Mouse (Mus musculus) layer of hippocampus, adult 18-20 months (tissue): ENCODE measurements around the gene Abca17. TPM values are rescaled to one million over a fixed set of nuclear protein-coding genes. Genes with fewer than 3 reads are reported as not detected.

Experiments used
- DNase-seq, 2 experiments: peaks; one replicate each; pipeline ENCODE4 v3.0.0; 2022; ENCODE audit warnings: low spot score in 2 of 2
- microRNA-seq, 2 experiments: library from miRNA; unstranded; fragments of <30 nt; microRNA quantifications; one replicate each; pipeline ENCODE4 v1.2.0; 2021
- total RNA-seq, 2 experiments: library from RNA; stranded (reverse); gene quantifications; 2 replicates each; pipeline ENCODE4 v1.2.3; 2021

Gene Abca17
- total RNA-seq, 2 experiments from 2014 or later: 0.51 to 0.92 TPM

DNA sequence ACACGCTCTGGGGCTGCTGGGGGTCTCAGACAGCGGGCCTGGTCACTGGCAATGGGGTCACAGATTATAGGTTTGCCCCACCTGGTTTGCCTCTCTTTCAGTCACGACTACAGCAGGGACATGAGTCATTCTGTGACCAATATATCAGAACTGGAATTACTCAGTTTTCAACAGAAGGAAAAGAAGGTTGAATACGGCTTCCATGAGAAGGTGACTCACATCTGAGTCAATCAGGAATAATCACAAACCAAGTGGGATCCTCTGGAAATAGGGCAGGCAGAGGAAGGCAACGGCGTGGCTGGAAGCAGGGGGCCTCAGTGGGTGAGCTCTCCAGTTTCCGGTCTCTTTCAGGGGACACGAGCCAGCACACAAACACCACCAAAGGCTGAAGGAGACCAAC lies 106.8 kb downstream of the Abca17 start:
- DNase-seq: peak in 1 of 2 experiments; percentile 13

- no peak for DNase-seq
Measured at GRCm38 (mm10) chr17:24243311-24243969, 107.4 kb downstream of the Abca17 start.

DNA sequence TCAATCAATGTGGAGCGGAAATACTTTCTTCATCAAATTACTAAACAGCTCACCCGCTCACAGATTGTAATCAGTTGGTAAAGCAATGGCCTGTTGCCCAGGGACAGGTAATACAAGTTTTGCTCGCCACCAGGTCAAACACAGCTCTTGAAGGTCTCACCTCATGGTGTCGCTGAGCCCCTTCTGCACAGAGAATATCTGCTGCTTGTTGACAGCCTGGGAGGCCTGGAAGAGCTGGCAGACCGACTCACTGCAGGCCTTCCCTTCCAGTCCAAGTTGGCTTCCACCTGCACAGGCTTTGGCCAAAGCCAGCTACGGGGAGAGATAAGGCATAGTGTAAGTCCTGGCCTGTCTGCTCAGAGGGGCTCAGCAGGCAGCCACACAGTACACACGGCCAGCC lies 113.9 kb downstream of the Abca17 start:
- DNase-seq: no peak

GRCm38 (mm10) chr17:24236479-24236878 lies 114.4 kb downstream of the Abca17 start:
- DNase-seq: no peak

DNA sequence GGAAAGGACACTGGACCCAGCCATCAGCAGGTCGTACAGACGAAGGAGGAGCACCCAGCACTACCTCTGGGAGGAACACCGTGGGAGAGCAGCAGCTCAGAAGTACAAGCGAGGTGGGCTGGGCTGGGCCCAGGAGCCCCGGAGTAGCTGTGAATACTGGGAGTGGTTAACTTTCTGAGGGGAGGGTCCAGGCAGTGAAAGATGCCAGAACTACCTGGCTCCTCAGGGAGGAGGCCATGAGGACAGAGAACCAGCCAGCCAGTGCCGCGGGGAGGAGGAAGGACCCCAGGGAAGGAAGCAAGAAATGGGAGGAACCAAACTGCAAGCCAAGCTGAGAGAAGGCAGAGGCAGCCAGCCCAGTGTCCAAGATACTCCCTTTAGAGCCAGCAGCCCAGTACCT lies 122.9 kb downstream of the Abca17 start:
- DNase-seq: no peak

GRCm38 (mm10) chr17:24226721-24227120 lies 124.1 kb downstream of the Abca17 start:
- no peak for DNase-seq

GRCm38 (mm10) chr17:24225851-24226250 lies 125.0 kb downstream of the Abca17 start:
- no peak for DNase-seq

- DNase-seq: no peak
Measured at GRCm38 (mm10) chr17:24224741-24225140, 126.1 kb downstream of the Abca17 start.

GRCm38 (mm10) chr17:24223513-24223912 lies 127.4 kb downstream of the Abca17 start:
- no peak for DNase-seq

- DNase-seq: no peak
Measured at GRCm38 (mm10) chr17:24222653-24223052, 128.2 kb downstream of the Abca17 start.

- DNase-seq: peak; percentile 91 to 94
Measured at GRCm38 (mm10) chr17:24220435-24221411, 130.1 kb downstream of the Abca17 start, which contains the start of gene Tedc2. Tedc2 (minus strand) TSS chr17:24220851.

DNA sequence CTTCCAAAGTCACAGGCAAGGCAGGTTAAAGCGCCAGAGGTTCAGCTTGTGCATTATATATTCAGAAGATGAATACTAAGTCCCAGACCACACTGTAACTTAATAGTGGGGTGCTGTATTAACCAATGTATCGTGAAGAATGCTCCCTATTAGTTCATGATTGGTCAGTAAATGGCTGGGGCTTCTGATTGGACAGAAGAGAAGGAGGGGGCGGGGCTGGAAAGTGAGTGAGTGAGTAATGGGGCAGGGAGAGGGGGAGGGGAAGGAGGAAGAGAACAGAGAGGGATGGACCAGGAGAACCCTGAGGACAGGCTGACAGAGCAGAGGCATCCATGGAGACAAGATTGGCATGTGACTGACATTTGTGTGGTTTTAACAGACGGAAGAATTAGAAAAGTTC lies 134.0 kb downstream of the Abca17 start:
- no peak for DNase-seq

Small RNA genes lying within 50 kb of the gene (microRNA-seq; reads per million reads assigned to microRNA genes)
- gene Gm24427 (0 reads per million in 2 experiments), gene Mir5134 (1.5 to 3.1 reads per million in 2 experiments), gene Mir6965 (0 to 0.49 reads per million in 2 experiments)

Other genes with a start within 250 kb of the Abca17 start
- 100 to 1,000 TPM; 104 to 113 TPM for gene Pdpk1, start 200.1 kb downstream of the Abca17 start, total RNA-seq
- gene Amdhd2, start 187.3 kb downstream of the Abca17 start, total RNA-seq: 10 to 100 TPM; 31.0 to 31.7 TPM
- gene Atp6v0c, start 181.4 kb downstream of the Abca17 start, total RNA-seq: 1,000 to 10,000 TPM; 1,141 to 1,201 TPM
- 10 to 100 TPM; 54.2 to 57.6 TPM for gene Tbc1d24, start 145.5 kb downstream of the Abca17 start, total RNA-seq
- gene Ntn3, start 141.5 kb downstream of the Abca17 start, total RNA-seq: 1 to 10 TPM; 7.5 to 9.9 TPM
- gene Tedc2, start 130.2 kb downstream of the Abca17 start, total RNA-seq: 1 to 10 TPM; 7.3 to 8.5 TPM
- 1 to 10 TPM; 4.8 to 5.0 TPM for gene Ccnf, start 99.6 kb downstream of the Abca17 start, total RNA-seq
- gene Abca3, start 882 bp upstream of the Abca17 start, total RNA-seq: 10 to 100 TPM; 59.2 to 61.4 TPM
- gene Rnps1, start 63.5 kb upstream of the Abca17 start, total RNA-seq: 100 to 1,000 TPM; 123 to 124 TPM
- 10 to 100 TPM; 27.3 to 34.2 TPM for gene Eci1, start 75.6 kb upstream of the Abca17 start, total RNA-seq
- gene Dnase1l2, start 92.0 kb upstream of the Abca17 start, total RNA-seq: 10 to 100 TPM in 1 of 2 experiments, 1 to 10 TPM in 1; 9.6 to 11.4 TPM
- 10 to 100 TPM; 32.3 to 37.9 TPM for gene E4f1, start 119.2 kb upstream of the Abca17 start, total RNA-seq
- gene Pgp, start 119.3 kb upstream of the Abca17 start, total RNA-seq: 10 to 100 TPM; 61.6 to 64.6 TPM
- gene Bricd5, start 122.8 kb upstream of the Abca17 start, total RNA-seq: 1 to 10 TPM; 2.0 to 2.8 TPM
- gene Mlst8, start 128.0 kb upstream of the Abca17 start, total RNA-seq: 10 to 100 TPM; 42.5 to 42.9 TPM
- gene Caskin1, start 137.5 kb upstream of the Abca17 start, total RNA-seq: 100 to 1,000 TPM; 153 to 157 TPM
- 10 to 100 TPM; 79.3 to 84.6 TPM for gene Traf7, start 176.9 kb upstream of the Abca17 start, total RNA-seq
- gene Rab26, start 183.1 kb upstream of the Abca17 start, total RNA-seq: 10 to 100 TPM; 69.7 to 75.6 TPM
- 10 to 100 TPM; 78.8 to 80.0 TPM for gene Pkd1, start 198.8 kb upstream of the Abca17 start, total RNA-seq